Mouse (Mus musculus): Measurements from ENCODE around the gene Ssx2ip.
"Not testable (repeated sequence)": the region's sequence is repeated elsewhere in the genome, so short reads cannot be mapped to it uniquely, and the experiment has no call there.

Gene Ssx2ip

DNA sequence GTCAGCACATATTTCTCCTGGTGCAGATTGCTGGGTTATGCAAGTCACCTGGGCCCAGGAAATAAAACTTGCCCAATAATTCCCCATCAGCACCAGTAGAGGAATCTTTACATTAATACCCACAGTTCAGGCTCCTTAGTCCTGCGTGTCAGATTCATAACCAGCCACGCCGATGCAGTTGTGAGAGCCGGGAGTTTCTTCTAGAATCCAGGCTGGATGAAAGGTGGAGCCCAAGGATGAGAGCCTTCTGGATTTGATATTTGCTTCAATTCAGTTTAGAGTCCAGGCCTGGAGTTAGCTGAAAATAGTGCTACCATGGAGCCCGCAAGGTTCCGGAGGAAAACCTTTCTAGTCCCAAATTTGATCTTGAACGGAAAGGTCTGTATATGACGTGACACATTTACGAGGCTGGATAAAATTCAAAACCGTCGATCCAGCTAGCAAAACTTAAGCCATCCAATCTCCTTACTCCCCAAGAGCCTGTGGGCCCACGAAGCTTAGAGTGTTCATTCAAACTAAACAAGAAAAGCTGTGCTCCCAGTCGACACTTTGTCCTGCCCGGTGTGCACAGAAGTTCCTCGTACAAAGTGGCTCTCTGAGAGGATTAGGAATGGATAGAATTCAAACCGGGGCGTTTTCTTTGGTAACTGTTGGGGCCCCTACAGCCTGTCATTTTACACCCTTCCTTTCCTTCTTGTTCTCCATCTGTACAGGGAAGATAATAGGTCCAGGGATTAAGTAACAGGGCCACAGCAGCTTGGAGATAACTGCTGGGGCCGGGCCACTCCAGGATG lies 968 bp downstream of the Ssx2ip start:
- no peak for DNase-seq

DNA sequence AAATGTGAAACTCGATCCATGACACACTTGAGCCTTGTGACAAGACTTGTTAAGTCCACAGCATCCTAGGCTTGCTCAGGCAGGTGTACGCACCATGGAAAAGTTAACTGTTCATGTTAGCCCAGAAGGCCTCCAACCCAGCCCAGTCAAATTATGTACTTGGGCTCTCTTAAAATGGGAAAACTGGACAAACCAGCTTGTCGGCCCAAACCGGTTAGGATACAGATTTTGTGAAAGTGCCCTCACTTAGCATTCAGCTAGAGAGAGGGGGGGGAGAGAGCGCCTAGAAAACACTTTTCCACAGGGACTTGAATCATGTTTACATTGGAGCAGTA lies 1.5 kb downstream of the Ssx2ip start:
- DNase-seq: no peak

DNA sequence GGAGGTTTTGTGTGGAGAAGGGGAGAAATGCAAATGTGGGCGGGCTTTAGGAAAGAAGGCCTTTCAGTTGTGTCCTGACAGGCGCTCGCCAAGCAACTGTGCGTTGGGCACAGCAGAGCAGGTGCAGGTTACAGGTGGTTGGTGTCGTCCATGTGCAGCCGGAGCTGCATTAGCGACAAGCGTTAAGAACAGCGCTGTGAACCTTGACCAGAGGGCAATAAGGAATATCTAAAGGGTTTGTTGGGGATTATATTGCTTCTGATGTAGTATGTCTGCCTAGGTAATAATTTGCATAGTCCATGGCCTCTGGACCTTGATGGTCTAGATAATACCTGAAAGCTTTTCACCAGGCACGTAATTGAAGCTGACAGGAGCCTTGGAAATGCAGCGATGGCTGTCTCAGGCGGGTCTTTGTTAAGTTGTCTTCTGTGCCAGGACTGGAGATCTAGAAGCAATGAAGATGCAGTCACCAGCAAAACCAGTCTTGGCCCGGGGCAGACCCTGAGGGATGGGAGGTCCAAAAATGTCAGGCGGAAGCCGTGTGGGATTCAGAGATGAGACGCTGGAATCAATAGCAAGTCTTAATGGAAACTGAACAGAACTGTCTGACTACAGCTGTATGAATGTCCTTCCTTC lies 2.8 kb downstream of the Ssx2ip start:
- no peak for DNase-seq

DNA sequence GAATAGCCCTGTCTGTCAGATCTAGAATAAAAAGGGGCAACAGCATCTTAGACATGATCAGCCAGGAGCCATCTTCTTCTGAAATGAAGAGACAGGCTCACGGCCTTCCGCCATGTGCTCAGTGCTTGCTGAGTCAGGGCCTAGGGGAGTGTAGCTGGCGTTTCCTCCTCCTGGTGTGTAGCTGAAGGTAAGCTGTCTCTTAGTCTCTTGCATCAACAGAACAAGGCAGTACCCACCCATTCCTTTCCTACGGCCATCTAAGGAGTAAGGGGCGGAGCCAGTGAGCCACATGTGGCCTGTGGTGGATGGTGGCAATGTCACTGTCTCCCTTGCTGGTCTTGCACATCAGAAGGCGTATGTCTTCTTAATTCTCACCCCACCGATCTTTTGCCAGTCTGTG lies 5.7 kb downstream of the Ssx2ip start:
- no peak for DNase-seq

DNA sequence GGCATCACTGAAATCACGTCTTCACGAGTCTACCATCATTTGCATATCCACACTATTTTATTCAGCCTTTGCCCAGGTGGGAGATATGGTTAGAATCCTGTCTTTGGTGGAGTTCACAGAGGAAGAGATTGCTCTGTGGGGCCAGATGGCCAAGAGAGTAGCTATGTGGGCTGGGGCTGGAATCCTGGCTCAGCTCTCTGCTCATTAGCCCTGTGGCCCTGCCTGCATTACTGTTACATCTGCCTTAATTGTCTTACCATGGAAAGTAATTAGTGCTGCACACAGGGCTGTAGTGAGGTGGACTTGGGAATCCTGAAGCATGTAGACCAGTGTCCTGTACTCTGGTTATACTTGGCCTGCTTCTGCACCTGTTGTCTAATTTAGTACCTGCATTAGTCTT lies 7.6 kb downstream of the Ssx2ip start:
- peak; percentile 62 to 69 for DNase-seq

DNA sequence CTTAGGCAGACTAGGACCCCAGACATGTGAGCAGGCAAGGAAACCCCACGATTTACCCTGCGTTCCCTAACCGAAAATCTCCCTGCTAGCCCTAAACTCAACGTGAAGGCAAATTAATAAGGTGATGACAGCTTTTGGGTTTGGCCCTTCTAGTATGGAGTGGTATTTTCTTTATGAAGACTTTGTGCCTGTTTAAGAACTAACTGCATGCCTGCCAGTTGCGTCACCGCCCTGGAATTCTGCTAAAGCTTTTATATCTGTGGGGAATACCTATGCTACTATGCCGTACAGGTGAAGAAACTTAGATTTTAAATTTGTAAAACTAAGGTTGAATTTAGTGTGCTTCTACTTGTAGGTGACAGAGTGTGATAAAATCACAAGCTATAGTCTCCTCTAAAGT lies 8.0 kb downstream of the Ssx2ip start:
- peak in 1 of 2 experiments; percentile 1 for DNase-seq

DNA sequence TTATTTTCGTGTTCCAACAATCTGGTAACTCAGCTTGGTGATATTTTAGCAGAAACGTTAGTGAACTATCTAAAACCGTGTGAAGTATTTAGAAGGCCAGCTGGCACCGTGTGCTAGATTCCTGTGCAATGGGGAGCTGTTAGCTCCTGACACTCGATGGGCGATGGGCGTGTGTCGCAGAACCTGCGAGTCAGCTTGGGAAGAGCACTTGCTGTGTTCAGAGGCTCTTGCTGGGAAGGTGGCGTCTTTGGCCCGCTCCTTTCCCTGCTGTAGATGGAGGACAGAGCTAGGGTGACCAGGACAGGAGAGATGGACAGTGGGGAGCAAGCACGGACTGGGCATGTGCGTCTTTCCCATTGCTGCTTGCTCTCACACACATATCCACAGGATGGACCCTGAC lies 8.6 kb downstream of the Ssx2ip start:
- DNase-seq: peak; percentile 48 to 64

DNA sequence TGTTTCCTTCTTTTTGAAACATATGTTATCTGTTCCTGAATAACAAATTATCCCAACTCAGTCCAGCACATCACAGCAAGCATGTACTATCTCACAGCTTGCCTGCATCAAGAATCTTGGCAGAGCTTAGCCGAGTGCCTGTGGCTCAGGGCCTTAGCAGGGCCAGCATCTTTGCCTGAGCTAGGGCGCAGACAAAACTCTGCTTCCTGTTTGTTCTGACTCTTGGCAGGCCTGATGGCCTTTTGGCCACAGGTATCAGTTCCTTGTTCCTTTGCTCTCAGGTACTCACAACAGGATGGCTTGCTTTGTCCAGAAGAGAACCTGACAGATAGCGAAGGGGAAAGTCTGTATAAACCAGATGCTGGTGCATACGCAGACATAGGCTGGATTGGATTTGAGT lies 9.6 kb downstream of the Ssx2ip start:
- peak; percentile 78 to 79 for DNase-seq

DNA sequence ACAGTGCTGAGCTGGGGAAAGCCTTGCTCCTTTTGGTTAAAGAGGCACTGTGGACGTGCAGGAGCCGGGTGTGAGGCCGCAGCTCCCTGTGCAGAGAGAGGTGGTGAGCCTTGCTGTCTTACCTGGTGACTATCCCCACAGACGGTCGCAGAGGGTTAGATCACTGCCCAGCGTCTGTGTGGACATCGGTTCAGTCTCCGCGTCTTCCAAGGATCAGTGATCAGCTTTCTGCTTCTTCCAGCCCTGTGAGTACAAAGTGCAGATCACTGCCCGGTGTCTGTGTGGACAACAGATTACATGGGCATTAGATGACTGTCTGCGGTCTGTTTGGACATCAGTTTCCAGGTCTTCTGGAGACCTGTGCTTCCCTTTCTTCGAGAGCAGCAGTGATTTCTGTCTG lies 10.1 kb downstream of the Ssx2ip start:
- DNase-seq: no peak

DNA sequence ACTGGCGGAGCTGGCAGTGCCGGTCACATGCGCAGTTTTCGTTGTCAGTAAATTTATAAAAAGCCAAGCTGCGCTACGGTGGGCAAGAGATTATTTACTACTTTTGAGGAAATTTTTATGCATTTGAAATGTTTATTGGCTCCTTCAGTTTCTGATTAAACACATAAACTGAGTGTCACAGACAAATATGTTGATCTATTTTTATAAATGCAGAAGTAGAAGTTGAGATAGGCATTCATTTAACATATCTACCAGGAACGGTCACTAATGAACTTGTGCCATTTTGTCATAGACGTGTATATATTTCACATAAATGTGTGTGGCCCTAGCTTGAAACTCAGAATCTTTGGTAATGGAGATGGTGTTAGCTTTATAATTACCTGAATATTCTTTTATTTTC lies 13.4 kb downstream of the Ssx2ip start:
- DNase-seq: no peak

DNA sequence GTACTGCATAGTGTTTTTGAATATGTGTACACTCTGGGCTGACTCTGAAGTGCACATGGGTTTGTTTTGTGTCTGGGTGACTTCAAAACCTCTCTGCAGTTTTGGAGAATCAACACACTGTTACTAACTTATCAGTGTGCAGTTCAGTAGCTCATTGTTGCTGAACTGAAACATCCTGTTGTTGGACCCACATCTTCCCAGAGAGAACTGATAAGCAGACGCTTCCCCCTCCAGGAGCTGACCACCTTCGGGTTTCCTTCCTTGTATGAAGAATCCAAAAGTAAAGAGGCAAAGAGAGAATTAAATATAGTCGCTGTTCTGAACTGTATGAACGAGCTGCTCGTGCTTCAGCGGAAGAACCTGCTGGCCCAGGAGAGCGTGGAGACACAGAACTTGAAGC lies 14.5 kb downstream of the Ssx2ip start:
- no peak for DNase-seq

DNA sequence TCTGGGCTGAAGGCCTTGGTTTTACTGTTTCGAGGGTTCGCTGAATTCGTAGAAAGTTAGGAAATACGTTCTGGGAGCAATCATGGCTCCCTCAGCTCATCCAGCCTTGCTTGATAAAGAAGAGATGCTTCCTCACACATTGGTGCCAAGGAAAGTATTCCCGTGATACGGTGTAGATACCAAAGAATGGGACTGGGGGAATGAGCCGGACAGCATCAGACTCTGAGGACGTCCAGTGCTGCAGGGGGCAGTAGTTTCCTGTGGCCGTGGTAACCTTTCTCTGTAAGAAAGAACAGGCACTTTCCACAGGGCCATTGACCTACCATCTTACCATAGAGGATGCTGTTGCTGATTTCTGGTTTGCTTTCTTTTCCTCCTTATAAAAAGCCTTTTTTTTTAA lies 15.1 kb downstream of the Ssx2ip start:
- DNase-seq: no peak

DNA sequence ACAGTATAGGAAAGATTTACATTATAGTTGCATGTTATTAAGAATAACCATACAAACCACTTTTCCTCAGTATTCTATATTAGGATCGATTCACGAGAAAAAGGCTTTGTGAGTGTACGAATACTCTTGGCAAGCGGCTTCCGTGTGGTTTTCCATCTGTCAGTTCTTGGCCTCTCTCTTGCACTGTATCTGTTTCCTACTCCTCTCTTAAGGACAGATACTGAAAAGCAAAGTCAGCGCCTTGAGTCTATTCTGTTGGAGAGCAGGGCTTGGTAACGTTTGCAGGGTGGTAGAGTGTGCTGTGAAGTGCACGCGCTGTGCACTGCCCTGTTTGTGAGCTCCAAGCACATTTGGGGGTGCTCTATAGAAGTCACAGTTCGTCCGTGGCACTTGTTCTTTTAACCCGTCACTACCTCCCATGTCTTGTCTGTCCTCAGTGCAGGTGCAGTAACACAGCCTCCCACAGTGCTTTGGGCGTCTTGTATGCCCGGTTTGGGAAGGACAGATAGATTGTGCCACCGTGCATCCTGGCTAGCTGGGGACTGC lies 15.6 kb downstream of the Ssx2ip start:
- DNase-seq: peak; percentile 59 to 66

DNA sequence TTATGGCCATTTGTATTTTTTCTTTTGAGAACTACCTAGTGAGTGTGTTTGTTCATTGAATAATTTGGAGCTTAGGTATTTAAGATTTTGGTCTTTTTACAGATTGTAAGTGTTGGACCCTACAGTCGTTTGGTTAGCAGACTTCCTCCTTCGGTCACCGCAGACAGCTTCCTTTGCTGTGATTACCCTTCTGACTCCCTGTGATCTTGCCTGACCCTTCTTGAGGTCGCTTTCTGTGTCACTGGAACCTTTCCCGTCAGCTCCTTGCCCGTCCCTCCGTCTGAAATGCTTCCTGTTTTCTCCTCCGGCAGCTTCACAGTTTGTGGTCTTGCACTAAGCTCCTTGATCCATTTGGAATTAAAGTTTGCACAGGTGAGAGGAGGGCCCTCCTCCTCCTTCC lies 17.3 kb downstream of the Ssx2ip start:
- no peak for DNase-seq

DNA sequence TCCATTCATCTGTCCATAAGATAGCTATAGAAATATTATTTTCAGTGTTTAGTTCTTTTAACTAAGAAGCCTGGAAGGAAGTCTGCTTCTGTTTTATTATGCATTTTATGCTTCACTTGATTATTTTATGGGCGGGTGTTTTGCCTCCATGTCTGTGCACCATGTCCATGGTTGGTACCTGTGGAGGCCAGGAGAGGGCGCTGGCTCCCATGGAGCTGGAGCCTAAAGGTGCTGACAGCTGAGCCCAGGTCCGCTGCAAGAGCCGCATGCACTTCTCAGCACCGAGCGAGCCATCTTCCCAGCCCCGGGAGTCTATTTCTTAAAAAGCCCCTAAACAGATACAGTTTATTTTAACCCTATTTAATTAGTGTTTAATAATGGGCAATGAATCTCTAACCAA lies 19.3 kb downstream of the Ssx2ip start:
- DNase-seq: peak in 1 of 2 experiments; percentile 52

DNA sequence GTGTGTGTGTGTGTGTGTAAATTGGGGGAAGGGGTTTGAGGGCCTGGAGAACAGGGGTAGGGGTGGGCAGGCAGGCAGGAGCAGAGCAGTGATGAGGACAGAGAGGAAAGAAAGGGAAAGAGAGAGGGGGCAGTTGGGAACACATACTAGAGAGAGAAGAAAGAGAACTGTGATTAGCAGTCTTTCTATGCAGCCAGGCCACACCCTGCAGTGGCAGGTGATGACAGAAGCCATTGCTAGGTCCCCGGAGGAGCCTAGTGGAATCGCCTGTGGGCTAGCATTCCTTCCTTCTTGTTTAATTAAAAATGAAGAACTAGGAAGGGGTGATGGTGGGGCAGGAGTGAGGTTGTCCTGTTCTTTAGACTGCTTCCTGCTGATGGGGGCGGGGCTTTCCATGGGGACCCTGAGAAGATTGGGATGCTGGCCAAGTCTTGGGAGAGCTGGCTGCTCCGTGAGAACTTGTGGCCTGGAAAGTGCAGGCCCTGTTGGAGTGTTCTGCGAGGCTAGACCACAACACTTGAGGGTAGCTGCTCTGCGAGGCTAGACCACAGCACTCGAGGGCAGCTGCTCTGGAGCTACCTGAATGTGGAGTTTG lies 20.0 kb downstream of the Ssx2ip start:
- DNase-seq: no peak

DNA sequence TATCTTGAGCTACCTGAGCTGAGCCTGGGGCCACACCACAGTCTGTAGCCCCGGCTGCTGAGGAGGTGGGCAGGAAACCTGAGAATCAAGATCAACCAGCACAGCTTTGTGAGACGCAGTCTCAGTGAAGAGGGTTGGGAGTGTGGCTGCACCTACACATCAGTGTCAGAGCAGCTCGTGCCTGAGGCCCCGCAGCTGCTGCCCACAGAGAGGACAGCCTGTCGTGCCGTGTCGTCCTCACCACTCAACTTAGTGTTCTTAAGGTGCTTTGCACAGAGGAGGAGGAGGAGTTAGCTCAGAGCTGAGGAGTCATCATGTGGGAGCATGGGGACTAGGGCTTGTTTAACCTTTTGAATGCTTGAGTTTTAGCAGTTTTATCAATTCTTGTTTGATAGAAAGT lies 21.5 kb downstream of the Ssx2ip start:
- DNase-seq: no peak

DNA sequence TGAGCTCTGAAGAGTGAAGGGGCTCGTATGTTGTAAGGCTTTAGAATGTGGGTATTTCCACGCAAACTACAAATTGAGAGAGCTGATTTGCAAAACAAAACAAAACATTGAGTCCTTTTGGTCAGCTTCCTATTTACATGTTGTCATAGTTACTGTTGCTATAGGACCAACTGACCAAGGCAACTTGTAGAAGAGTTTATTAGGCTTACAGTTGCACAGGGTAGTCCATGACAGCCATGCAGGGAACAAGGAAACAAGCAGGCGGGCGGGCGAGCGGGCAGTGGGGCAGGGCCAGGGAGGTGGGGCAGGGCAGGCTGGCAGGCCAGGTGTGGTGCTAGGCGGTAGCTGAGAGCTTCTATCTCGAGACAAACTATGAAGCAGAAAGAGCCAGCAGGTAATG lies 22.0 kb downstream of the Ssx2ip start:
- DNase-seq: no peak

DNA sequence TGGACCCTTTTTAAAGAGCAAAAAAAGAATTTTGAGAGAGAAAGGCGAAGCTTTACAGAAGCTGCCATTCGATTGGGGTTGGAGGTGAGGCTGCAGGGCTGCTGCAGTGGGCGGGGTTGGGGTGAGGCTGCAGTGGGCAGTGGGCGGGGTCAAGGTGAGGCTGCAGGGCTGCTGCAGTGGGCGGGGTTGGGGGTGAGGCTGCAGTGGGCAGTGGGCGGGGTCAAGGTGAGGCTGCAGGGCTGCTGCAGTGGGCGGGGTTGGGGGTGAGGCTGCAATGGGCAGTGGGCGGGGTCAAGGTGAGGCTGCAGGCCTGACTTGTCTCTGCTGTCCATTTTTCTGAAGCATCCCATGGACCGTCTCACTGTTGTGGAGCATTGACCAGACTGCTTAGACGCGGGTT lies 28.6 kb downstream of the Ssx2ip start:
- not testable (repeated sequence) for DNase-seq

DNA sequence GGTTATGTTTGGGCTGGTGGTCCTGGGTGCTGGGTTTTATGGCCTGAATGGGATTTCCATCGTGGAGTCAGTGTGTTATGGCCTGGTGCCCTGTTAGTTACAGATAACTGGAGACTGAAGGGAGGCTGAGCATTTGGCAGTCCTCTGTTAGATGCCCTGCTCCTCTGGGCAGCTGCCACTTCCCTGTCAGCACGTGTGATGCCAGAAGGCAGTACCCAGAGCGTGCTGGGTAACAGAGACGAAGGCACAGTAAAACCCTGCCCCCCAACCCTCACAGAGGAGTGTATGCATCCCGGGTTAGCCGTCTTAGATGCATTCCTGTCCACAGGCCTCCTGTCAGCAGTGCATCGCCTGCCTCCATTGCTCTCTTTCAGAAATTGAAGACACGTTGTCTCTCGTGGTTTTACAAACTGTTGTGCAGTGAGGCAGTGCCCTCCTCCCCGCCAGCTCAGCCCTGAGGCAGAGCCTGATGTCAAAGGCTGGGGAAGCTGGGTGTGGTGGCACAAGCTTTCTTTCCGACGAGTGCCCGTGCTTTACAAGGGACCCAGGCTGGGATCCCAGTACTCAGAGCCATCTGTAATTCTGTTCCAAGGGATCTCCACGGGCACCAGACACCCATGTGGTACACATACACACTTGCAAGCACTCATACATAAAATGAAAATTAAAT lies 29.4 kb downstream of the Ssx2ip start:
- DNase-seq: no peak

DNA sequence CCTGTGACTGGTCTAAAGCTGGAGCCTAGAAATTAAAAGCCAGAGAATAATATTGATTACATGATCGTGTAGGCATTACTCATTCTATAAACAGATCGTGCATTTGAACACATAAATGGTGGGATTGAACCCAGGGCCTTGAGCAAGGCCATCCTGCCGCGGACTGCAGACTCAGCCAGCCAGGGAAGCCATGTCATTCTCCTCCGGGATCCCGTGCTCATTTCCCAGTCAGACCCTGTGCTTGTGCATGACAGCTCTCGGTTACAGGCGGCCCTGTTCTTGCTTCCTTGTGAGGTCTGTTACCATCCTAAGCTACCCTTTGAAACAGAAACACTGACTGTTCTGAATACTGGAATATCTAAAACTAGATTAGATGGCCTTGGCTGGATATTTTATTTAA lies 30.2 kb downstream of the Ssx2ip start:
- no peak for DNase-seq

DNA sequence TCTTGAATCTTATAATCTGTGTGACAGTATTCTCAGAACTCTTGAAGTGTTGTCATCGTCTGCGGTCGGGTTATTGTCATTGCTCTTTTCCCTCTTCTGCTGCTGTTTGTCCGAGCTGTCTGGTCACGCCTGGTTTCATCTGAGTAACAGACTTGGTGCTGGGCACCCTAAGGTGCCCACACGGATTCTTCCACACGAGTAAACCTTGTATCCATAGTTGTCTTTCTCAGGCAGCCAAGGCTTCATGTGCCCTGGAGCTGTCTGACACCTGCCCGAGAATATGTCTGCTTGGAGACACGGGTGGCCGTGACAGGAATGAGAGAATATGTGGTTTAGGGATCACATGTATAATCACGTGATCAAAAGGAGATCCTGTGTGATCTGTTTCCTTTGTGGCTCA lies 31.1 kb downstream of the Ssx2ip start:
- no peak for DNase-seq

DNA sequence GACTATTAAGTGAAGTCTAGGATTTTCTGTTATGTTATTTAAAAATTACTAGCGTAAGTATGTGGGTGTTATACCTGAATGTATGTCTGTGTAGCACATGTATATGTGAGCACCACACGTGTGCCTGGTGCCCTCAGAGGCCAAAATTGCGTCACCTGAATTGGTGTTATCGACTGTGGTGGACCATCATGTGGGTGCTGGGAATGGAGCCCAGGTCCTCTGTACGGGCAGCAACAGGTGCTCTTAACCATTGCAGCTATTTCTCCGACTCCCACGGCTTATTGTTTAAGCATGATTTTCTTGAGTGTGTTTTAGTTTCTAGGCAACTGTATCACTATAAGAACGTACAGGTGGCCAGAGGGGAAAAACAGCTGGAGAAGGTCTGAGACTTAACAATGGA lies 31.7 kb downstream of the Ssx2ip start:
- DNase-seq: no peak

DNA sequence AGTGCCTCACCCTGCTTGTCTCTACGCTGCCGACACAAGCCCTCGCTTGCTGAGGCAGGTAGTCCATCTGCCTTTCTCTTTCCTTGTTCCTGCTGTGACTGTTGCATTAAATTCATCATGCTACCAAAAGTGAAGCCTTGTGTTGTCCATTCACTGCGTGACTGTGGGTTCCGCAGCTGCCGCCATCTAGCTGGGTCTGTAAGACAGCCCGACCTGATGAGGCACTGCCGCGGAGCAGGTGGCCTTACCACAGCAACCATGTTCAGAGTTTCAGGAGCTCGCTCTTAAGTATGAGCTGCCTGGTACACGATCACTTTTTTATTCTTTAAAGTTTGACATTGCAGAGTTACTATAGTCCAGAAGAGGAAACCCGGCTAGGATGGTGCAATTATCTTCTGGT lies 35.6 kb downstream of the Ssx2ip start:
- no peak for DNase-seq

Measured in cerebellum, postnatal 25 days (tissue).